Mouse (Mus musculus) NIH3T3 (cell line): ENCODE results near the gene Klf11.
"Not testable (repeated sequence)": the region's sequence is repeated elsewhere in the genome, so short reads cannot be mapped to it uniquely, and the experiment has no call there.

ENCODE experiments used
- DNase-seq: peaks from one replicate; pipeline ENCODE4 v3.0.0-alpha.2; 2012; ENCODE audit warnings: low read depth

Klf11 gene

GRCm38 (mm10) chr12:24654065-24654862, 3.2 kb downstream of the Klf11 start:
- no peak for DNase-seq

- no peak for DNase-seq
Measured at GRCm38 (mm10) chr12:24656436-24656835, 5.4 kb downstream of the Klf11 start.

DNA sequence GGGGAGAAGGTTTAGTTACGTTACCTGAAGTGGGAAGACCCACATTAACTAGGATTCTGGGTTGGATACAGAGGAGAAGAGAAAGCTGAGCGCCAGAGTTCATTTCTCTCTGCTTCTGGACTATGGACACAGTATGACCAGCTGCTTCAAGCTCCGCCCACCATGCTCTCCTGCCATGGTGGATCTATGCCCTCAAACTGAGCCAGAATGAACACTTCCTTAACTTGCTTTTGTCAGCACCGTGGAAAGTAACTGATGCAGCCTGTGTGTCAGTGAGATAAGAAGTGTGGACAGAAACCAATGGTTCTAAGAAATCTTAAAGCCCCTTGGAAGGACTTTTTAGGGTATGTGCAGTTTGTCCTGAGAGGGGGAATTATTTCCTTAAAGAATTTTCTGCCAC, 7.9 kb downstream of the Klf11 start:
- DNase-seq: no peak

DNA sequence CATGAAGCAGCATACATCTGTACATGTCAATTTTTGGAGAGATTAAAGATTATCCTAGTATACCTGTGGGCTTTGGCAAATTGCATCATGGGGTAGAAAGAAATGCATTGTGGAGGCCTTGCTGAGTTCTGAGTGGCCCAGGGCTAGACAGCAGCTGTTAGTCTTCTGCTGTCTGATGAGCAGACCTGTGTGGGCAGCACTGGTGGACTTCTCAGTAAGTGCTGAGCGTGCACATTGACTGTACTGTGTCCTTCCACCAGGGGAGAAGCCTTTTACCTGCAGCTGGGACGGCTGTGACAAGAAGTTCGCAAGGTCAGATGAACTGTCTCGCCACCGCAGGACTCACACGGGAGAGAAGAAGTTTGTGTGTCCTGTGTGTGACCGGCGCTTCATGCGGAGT, 8.8 kb downstream of the Klf11 start:
- DNase-seq: no peak

DNA sequence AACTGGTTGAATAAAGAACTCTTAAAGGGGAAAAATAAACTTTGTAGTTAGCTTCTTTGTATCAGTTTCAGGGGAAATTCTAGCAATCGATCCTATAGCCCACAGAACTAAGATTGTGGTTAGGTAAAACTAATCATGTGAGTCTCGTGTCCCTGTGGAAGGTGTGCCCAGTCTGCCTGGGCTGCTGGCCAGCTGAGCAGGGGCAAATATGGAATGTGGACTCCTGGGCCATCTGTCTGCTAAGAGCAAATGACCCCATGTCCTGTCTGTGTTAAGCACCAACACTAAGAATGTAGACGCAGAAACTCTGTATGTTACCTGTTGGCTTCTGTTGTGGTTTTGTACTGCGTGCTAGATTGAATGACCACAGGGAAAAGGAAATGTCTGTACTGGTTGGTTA, 10.0 kb downstream of the Klf11 start:
- DNase-seq: no peak

DNA sequence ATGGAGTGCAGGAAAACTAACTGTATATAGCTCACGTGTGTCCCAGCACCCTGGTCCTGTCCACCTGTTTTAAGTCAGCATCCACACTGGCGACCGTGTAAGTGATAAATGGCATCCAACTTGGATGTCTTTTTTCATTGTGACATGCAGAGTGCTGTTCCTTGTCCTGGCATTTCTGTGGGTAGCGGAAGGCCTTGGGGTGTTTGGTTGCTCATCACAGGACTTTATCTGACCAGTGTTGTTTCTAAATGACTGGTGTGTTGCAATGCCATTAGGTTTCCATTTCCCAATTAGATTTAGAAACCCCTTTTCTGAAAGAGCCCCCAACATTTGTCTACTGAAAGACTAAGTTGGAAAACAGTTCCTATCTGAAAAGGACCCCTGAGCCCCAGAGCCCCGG, 11.1 kb downstream of the Klf11 start:
- no peak for DNase-seq

- peak; percentile 23 for DNase-seq
Measured at GRCm38 (mm10) chr12:24680096-24680491, 29.0 kb downstream of the Klf11 start.

- no peak for DNase-seq
Measured at GRCm38 (mm10) chr12:24680492-24681285, 29.6 kb downstream of the Klf11 start.

DNA sequence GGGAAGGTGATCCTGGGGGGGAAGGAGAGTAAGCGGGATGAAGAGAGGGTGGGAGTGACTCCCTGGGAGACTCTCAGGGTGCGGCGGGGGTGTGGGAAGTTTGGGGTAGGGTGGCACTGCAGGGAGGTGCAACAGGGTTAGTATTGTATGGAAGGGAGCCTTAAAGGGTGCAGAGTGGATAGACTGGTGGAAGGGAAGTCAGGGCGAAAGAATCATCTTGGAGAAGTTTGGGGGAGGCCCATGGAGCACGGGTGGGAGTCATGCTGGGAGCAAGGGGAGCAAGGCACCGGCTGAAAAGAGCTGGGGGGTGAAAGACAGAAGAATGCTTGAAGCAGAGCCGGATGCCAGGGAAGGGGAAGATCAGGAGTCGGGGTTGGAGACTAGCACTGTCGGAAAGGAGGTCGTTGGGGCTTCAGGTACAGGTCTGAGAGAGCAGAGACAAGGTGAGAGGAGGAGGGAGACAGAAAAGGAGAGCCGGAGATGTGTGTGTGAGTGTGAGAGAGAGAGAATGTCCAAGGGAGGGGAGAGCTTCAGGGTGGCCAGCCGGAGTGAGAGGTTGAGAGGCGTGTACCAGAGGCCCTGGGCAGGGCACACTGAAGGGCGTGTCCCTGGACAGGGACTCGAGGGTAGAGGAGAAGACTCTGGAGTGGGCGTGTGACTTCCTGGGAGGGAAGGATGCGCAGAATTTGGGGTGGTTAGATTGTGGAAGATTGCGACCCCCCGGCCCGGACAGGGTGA, 30.4 kb downstream of the Klf11 start, which contains the start of gene Cys1:
TSS of gene Cys1 (minus strand) at position 528 of the 738 bp plus-strand sequence.
- no peak for DNase-seq

DNA sequence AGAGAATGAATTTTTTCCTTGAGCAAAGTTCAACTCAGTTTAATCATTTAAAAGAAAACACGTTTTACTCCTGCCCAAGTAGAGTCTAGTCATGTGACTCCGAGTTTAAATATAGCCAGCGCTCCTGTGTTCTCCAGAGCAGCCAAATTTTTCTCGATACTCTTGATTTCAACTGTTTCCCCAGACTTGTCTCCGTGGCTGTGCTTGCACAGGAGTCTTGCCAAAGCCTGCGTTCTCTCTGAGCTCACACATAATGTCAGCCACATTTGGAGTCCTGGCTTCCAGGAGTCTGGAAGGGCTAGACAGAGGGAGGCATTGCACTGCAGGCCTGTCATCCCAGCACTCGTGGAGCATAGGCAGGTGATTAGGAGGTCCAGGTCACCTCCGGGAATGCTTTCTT, 31.5 kb downstream of the Klf11 start:
- DNase-seq: peak; percentile 69

DNA sequence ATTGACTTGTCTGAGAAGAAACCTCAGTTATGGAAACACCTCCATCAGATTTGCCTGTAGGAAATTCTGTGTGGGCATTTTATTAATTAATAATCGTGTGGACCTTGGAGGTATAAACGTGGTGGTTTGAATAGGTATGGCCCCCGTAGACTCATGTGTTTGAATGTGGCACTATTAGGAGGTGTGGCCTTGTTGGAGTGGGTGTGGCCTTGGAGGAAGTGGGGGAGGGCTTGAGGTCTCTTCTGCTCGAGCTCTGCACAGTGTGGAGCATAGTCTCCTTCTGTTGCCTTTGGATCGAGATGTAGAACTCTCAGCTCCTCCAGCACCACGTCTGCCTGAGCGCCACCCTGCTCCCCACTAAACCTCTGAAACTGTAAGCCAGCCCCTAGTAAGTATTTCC, 32.4 kb downstream of the Klf11 start:
- DNase-seq: no peak

DNA sequence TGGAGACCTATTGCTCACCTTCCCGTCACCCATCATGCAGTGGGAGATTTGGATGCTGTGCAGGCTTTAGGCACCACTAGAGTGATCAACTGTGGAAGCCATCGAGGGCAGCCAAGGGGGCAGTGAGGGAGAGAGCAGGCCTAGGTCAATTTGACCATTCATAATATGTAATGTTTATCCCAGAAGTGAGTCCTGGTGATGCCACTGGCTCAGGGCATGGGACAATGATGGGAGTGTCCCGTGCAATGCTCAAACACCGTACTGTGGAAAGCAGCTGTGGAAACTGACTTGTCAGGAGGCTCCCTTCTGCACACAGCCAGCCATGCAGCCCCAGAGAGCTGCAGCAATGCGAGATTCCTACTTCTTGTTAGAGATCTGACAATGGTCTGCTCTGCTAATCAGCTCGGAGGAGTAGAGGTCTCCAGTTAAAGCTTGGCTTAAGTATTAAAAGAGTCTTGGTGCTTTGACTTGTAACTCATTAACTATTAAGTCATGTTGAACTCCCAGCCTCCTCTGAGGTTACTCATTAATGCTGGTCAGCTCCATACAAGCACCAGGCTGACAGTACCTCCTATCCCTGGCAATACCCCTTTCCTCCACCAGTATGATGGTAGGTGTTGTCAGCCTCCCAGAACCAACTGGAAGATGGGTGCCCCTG, 35.1 kb downstream of the Klf11 start:
- no peak for DNase-seq

DNA sequence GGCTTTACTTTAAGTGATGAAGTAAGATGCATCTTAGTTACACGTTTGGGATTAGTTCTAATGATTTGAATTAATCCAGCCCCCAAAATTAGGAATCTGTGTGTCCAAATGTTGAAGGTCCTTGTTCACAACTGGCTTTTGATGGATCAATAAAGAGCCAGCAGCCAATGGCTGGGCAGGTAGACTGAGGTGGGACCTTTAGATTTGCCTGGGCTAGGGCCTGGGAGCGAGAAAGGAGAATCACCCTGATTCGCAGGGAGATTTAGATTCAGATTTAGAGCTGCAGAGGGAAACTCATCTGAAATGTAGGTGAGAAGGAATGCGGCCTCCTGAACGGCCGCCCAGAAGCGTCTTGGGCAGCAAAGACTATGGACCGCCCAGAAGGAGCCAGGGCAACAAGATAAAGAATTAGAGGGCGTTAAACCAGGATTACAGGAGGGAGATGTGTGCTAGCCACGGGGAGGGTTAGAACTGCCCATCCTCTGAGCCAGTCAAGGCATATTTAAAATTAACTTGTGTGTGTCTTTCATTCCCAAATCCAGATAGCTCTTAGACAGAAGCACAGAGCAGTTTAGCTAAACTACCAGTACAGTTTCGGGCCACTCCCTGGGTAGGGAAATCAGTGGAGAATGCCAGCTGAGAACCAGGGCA, 35.7 kb downstream of the Klf11 start:
- no peak for DNase-seq

GRCm38 (mm10) chr12:24690351-24690750, 39.3 kb downstream of the Klf11 start:
- no peak for DNase-seq

GRCm38 (mm10) chr12:24696500-24697483, 45.7 kb downstream of the Klf11 start:
- DNase-seq: peak; percentile 91

DNA sequence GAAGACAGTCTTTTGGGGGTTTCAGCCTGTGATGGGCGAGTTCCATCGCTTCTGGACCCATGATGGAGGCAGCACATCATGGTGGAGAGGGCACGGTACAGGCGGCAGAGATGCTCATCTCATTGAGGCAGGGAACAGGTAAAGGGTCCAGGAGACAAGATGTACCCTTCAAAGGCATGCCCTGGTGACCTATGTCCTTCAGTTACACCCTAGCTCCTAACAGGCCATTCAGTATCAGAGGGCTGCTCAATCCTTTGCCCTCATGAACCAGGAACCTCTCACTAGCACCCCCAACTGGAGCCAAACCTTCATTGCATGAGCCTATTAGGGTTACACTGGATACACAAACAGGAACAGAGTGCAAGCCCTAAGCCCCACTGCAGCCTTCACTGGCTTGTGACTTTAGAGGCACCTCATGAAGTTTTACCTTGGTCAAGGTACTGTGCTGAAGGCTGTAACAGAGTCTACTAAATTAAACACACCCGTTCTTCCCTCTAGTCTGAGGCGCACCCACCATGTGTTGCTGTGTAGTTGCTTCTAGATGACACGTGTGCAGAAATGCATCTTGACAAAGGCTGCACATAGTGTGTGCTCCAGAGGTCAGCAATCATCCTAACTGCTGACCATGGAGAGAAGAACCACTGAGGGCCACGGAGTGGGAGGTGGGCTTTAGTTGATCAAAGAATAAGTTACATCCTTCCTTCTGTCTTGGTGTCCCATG, 46.6 kb downstream of the Klf11 start:
- peak; percentile 36 for DNase-seq

GRCm38 (mm10) chr12:24698514-24698913, 47.4 kb downstream of the Klf11 start:
- DNase-seq: no peak

GRCm38 (mm10) chr12:24699578-24699977, 48.5 kb downstream of the Klf11 start:
- DNase-seq: no peak

DNA sequence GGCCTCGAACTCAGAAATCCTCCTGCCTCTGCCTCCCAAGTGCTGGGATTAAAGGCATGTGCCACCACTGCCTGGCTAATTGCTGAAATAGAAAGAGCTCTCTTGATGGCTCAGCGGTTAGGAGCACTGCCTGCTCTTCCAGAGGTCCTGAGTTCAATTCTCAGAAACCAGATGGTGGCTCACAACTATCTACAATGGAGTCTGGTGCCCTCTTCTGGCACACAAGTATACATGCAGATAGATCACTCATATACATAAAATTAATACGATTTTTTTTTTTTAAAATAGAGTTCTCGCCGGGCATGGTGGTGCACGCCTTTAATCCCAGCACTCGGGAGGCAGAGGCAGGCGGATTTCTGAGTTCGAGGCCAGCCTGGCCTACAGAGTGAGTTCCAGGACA, 50.5 kb downstream of the Klf11 start:
- not testable (repeated sequence) for DNase-seq

DNA sequence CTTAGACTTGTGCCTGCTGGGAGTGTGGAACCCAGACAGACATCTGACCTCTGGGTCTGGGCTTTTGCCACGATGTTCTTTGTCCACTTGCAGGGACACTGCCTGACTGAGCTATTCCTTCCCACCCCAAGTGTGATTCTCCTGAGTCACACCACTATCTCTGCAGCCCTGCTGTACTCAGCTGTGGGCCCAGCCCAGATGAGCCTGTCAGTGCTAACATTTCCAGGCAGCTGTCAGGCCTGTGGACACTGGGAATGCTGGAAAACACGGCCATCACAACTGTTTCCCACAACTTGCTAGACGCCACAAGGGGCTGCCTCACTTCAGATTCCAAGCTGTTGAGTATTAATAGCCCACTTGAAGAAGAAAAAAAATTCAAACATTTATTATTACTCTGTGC, 51.9 kb downstream of the Klf11 start:
- no peak for DNase-seq
